Mouse (Mus musculus) ovary, postnatal 10 days (tissue): ENCODE data around the gene Ccdc142.

Experiments used
- DNase-seq: peaks from one replicate; pipeline ENCODE4 v3.0.0; 2022; ENCODE audit warnings: low spot score

Ccdc142 gene

DNA sequence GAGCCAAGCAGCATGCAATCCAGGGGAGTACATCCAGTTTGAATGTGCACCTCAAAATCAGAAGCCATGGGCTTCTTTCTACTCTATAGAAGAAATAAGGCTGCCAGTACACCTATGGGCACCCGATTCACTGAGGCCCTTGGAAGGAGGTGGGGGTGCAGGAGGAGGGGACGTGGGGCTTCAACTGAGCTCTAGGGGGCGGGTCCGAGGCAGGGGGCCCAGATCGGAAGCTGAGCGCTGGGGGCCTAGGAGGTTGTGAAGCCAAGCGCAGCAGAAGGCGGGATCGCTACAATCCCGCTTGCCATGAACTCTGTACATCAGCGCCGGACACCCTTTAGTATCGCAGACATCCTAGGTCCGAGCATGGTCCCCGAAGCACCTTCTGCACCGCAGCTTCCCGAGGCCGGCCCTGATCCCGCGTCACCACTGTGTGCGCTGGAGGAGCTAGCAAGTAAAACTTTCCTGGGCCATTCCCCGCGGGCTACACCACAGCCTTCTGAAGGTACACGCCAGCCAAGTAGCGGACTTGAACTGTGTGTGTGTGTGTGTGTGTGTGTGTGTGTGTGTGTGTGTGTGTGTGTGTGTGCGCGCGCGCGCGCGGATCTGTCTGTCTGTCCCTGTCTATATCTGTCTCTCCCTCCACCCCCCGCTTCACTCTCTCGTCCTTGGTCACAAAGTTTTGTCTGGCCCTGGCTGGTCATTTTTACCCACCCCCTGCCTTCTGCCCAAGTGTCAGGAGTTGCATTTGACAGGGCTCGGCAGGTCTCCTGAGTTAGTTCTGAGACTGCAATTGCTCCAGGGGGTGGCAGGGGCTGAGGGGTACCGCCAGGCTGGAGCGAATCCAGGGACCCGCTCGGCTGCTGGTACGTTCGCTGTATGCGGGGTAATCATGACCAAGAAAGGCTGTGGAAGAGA, 15.0 kb upstream of the Ccdc142 start, which contains the start of gene Lbx2:
TSS of gene Lbx2 (plus strand) at position 247 of the 915 bp plus-strand sequence.
- no peak for DNase-seq

DNA sequence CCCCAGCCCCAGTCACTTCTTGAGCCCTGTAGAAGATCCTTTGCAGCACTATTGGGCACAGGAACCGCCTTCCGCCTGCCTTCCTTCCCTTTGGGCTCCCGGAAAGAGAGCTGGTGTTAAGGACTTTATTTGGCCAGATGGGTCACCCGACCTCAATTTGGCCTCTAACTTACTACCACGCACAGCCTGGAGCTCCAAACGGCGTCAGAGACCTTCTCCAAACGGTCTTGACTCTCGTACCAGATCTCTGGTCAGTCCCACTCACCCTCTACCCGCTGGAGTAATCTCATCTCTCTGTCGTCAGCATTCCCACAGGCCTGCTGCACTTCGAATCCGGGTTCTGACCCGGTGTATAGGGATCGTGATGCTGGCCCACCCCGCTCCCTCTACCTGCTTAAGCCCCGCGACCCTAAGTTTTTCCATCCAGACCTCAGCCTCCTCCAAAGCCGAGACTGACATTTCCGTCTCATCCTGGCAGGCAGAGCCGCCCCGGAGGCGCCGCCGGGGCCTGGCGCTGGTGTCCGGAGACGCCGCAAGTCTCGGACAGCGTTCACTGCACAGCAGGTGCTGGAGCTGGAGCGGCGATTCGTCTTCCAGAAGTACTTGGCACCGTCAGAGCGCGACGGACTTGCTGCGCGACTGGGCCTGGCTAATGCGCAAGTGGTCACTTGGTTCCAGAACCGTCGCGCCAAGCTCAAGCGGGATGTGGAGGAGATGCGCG, 14.0 kb upstream of the Ccdc142 start:
- DNase-seq: no peak

GRCm38 (mm10) chr6:83087926-83088260, 13.5 kb upstream of the Ccdc142 start:
- no peak for DNase-seq

GRCm38 (mm10) chr6:83092416-83093127, 8.8 kb upstream of the Ccdc142 start:
- DNase-seq: no peak

DNA sequence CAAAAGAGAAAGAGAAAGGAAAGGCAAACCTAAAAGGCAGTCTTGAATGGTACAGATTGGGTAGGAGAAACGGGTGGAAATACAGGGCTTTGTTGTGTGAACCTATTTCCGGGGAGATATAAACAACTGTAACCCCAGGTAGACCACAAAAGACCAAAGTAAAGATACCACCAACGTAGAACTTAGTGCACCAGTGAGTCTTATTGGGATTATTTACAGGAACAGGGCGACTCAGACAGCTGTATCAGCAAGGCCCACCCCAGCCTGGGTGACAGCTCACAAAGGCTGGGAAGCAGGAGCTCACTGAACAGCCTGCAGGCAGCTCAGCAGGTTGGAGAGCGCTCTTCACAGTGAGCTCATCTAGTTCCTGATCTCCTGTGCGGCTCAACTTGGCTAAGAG, 5.4 kb upstream of the Ccdc142 start:
- no peak for DNase-seq

GRCm38 (mm10) chr6:83098411-83098810, 3.0 kb upstream of the Ccdc142 start:
- no peak for DNase-seq

DNA sequence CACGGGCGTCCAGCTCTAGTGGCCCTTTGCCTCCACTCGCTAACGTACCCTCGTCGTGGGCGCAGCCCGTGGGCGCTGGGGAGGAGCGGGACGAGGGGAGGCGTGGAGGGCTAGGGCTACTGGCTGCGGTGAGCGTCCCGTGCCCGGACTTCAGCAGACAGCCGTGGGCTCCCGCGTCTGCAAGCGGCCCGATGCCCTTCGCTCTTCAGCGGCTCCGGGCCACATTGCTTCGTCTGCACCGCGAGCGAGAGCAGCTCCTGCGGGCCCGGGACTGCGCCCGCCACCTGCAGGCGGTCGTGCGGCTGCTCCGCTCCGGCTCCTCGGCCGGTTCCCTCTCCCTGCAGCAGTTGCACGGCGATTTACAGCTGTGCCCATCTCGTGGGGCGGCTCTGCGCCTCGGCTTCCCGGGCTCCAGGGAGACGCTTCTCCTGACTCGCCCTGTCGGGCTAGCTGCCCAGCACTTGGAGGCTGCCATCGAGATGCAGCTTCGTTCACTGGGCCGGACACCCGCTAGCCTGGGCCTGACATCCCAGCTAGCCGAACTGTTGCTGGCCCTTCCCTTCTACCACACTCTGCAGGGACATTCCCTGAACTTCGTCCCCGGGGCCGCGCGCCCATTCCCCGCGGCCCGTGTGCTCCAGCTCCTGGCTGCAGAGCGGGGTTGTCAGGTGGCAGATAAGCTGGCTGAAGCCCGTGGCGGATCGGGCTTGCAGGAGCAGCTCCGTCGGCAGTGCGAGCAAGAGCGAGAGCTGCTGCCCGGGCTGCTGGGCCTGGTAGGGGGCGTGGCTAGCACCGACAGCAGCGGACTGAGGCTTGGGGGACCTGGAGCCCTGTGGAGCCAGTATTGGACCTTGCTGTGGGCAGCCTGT, 521 bp downstream of the Ccdc142 start:
- DNase-seq: no peak

- no peak for DNase-seq
Measured at GRCm38 (mm10) chr6:83103130-83103650, 1.8 kb downstream of the Ccdc142 start.

DNA sequence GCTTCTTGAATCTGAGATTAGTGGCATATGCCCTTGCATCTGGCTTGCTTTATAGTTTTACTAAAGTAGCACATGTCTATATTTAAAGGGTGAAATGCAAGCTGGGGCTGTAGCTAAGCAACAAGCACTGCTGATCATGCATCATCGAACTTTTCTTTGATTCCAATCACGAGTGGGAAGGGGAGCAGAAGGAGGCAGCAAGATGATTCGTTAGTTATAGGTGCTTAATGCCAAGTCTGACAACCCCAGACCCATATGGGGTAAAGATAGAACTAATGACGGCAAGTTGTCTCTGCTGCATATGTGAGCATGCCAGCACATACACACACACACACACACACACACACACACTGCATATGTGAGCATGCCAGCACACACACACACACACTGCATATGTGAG, 2.8 kb downstream of the Ccdc142 start:
- DNase-seq: no peak

DNA sequence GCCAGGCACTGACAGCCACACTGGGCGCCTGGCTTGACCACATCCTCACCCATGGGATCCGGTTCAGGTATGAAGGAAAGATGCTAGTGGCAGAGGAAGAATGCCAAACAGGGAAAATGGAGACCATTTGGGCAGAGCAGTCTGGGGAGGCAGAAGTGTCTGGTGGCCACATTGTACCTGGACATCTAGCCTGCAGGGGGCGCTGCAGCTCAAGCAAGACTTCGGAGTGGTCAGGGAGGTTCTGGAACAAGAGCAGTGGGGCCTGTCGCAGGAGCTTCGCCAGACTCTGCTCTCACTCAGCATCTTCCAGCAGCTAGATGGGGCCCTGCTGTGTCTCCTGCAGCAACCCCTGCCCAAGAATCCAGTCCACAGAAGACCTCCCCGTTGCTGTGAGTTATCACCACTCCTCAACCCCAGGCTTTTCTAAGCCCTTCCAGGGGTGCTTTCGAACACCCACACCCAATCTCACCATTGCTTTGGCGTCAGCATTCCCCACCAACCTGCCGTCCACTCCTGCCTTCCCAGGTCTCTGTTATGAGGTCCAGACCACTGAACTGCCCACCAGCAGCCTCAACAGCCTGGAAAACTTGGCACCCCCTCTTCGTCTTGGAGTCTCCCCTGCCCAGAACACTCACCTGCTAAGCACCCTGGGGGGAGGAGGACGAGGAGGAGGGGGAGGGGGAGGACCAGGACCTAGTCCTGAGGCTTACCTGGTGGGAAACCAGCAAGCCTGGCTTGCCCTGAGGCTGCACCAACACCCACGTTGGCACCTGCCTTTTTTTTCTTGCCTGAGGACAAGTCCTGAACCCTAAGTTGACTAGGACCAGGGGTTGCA, 6.4 kb downstream of the Ccdc142 start:
- DNase-seq: no peak

DNA sequence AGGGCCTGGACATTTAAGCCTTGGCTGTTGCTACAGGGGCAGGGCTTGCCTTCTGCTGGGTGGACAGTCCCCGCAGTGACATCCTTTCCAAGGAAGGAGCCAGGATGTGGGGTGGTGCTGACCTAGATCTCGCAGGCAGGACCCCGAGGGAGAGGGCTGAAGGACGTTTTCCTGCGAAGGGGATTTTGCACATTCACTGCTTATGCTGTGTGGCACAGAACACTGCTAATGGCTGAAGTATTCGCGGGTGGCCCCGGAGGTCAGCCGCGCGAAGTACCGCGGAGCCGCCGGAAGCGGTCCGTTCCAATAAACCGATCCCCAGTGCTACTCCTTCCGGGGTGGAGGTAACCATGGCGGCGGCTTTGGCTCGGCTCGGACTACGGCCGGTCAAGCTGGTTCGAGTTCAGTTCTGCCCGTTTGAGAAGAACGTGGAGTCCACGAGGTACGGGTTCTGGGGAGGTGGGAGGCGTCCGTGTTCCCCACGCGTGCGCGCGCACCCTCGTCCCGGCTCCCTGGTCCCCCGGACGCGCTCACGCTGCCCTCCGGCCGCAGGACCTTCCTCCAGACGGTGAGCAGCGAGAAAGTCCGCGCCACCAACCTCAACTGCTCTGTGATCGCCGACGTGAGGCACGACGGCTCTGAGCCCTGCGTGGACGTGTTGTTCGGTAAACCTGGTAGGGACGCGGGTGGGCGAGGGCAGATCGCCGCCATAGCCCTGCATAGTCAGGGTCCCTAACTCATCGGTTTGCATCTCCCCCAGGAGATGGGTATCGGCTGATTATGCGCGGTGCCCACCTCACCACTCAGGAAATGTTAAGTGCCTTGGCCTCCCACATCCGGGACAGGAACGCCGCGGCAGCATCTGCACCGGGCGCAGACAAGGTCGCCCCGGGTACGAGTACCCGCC, 7.6 kb downstream of the Ccdc142 start, which contains the start of gene Mrpl53:
TSS of gene Mrpl53 (plus strand) at position 279 of the 907 bp plus-strand sequence.
- DNase-seq: peak; percentile 78

- DNase-seq: no peak
Measured at GRCm38 (mm10) chr6:83111510-83112136, 10.2 kb downstream of the Ccdc142 start.

DNA sequence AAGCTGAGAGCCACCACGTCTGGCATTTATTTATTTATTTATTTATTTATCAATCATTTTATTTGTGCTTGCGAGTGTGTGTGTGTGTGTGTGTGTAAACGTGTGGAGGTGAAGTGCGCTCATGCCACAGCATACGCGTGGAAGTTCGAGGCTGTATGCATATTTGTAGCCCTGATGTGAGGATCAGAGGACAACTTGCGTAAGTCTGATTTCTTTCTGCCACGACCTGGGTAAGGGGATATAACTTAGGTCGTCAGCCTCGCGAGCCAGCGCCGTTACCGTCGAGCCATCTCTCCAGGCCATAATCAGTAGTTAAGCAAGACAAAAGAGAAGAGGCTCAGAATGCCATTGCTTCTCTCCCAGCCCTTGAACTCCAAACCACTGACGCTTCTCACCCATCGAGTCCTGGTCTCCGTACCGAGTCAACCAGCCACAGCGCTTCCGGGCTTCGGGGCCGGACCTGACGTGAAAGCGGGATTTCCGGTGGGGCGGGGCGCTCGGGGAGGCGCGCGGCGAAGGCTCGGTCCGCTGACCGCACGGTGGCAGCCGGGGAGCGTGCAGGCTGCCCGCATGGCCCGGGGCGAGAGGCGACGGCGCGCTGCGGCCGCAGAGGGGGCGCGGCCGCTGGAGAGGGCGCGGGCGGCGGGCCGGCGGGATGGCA, 13.7 kb downstream of the Ccdc142 start, which contains the start of gene Mogs:
TSS of gene Mogs (plus strand) at position 486 of the 661 bp plus-strand sequence.
- peak; percentile 83 for DNase-seq

- DNase-seq: no peak
Measured at GRCm38 (mm10) chr6:83115682-83116372, 14.4 kb downstream of the Ccdc142 start.

- no peak for DNase-seq
Measured at GRCm38 (mm10) chr6:83116373-83117164, 15.2 kb downstream of the Ccdc142 start.

DNA sequence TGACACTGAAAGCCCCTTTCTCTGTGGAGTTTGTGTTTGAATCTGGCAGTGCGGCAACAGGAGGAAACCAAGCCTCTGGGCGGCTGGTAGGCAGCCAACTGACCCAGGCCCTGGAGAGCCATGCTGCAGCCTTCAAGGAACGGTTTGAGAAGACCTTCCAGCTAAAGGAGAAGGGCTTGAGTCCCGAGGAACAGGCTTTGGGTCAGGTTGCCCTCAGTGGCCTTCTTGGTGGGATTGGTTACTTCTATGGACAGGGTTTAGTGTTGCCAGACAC, 15.7 kb downstream of the Ccdc142 start:
- DNase-seq: no peak

GRCm38 (mm10) chr6:83117616-83118015, 16.2 kb downstream of the Ccdc142 start:
- DNase-seq: no peak
